Mouse (Mus musculus) CH12.LX (cell line): ENCODE results near the gene Ulk4. TPM values are rescaled to one million over a fixed set of nuclear protein-coding genes. Genes with fewer than 3 reads are reported as not detected.
"Not testable (repeated sequence)": the region's sequence is repeated elsewhere in the genome, so short reads cannot be mapped to it uniquely, and the experiment has no call there.

Experiments
- DNase-seq: peaks from one replicate; pipeline ENCODE4 v3.0.0-alpha.2; 2013; ENCODE audit errors: extremely low read depth
- H3K27ac ChIP-seq: 2 replicates; pipeline ENCODE4 v1.5.1; 2012; ENCODE audit warnings: low read depth, mild to moderate bottlenecking, control low read depth, moderate library complexity; ENCODE audit not compliant: insufficient read depth
- H3K27me3 ChIP-seq: replicated peaks from 2 replicates; pipeline ENCODE3; 2012; ENCODE audit warnings: inconsistent platforms
- H3K36me3 ChIP-seq, 2 experiments: replicated peaks in 1 of 2; 2 replicates each; pipeline versions ENCODE3 to v1.6.1; 2012; ENCODE audit warnings: inconsistent platforms in 1 of 2, low read length in 1 of 2, mild to moderate bottlenecking in 1 of 2, mixed read lengths in 1 of 2, moderate library complexity in 1 of 2; ENCODE audit not compliant: control insufficient read depth in 1 of 2, insufficient read depth in 1 of 2
- H3K4me1 ChIP-seq, 2 experiments: 2 replicates each; pipeline ENCODE4 v1.6.1; 2012; ENCODE audit warnings: inconsistent platforms in 1 of 2, moderate library complexity in 1 of 2; ENCODE audit not compliant: insufficient read depth in 2 of 2, control insufficient read depth in 1 of 2
- H3K4me2 ChIP-seq: 2 replicates; pipeline ENCODE4 v1.6.1; 2012; ENCODE audit warnings: low read depth, mild to moderate bottlenecking, control low read depth; ENCODE audit not compliant: poor library complexity, insufficient read depth, severe bottlenecking
- H3K4me3 ChIP-seq, 3 experiments: fragments of 150-350 bp in 1 of 3; sonication (generic) in 1 of 3; replicated peaks in 1 of 3; 2 replicates each; pipeline versions ENCODE3 to v1.5.1; 2011 to 2012; ENCODE audit warnings: low read depth in 2 of 3, low read length in 2 of 3, mild to moderate bottlenecking in 2 of 3, moderate library complexity in 2 of 3, control low read depth in 1 of 3, improper control_type of control experiment in 1 of 3, inconsistent platforms in 1 of 3, mixed read lengths in 1 of 3; ENCODE audit not compliant: poor library complexity in 1 of 3
- H3K79me2 ChIP-seq: replicated peaks from 2 replicates; pipeline ENCODE4 v1.6.1; 2012; ENCODE audit warnings: mild to moderate bottlenecking, moderate library complexity; ENCODE audit not compliant: control insufficient read depth, poor library complexity, insufficient read depth, severe bottlenecking; ENCODE audit errors: extremely low read depth
- H3K9ac ChIP-seq: 2 replicates; pipeline ENCODE4 v1.6.1; 2012; ENCODE audit warnings: low read depth, mild to moderate bottlenecking, control low read depth, moderate library complexity; ENCODE audit not compliant: insufficient read depth
- H3K9me3 ChIP-seq: replicated peaks from 2 replicates; pipeline ENCODE3; 2012; ENCODE audit warnings: low read length, inconsistent platforms, mixed read lengths
- CHD2 ChIP-seq: IDR thresholded peaks from 2 replicates; pipeline ENCODE4 v1.6.1; 2011; ENCODE audit warnings: low read length, improper control_type of control experiment
- CTCF ChIP-seq, 2 experiments: IDR thresholded peaks in 1 of 2; conservative IDR thresholded peaks in 1 of 2; 2 replicates each; pipeline ENCODE4 v1.5.1; 2011 to 2012; ENCODE audit warnings: low read depth in 2 of 2, low read length in 2 of 2, improper control_type of control experiment in 1 of 2, inconsistent platforms in 1 of 2, mild to moderate bottlenecking in 1 of 2, moderate library complexity in 1 of 2
- E2F4 ChIP-seq: IDR thresholded peaks from 2 replicates; pipeline ENCODE4 v1.6.1; 2011; ENCODE audit warnings: low read depth, low read length, improper control_type of control experiment; ENCODE audit not compliant: insufficient replicate concordance
- ELF1 ChIP-seq: IDR thresholded peaks from 2 replicates; pipeline ENCODE4 v1.6.1; 2014; ENCODE audit warnings: low read depth, mild to moderate bottlenecking, inconsistent platforms, low read length, improper control_type of control experiment
- JUND ChIP-seq: conservative IDR thresholded peaks from 2 replicates; pipeline ENCODE4 v1.6.1; 2011; ENCODE audit warnings: low read depth, low read length, improper control_type of control experiment
- KAT2A ChIP-seq: IDR thresholded peaks from 2 replicates; pipeline ENCODE4 v1.6.1; 2012; ENCODE audit warnings: low read length, improper control_type of control experiment, inconsistent platforms; ENCODE audit not compliant: insufficient replicate concordance
- MXI1 ChIP-seq: IDR thresholded peaks from 2 replicates; pipeline ENCODE4 v1.6.1; 2011; ENCODE audit warnings: mild to moderate bottlenecking, low read depth, low read length, improper control_type of control experiment
- PAX5 ChIP-seq: IDR thresholded peaks from 2 replicates; pipeline ENCODE4 v1.6.1; 2012; ENCODE audit warnings: low read length, inconsistent platforms, mixed read lengths
- POLR2A ChIP-seq: IDR thresholded peaks from 2 replicates; pipeline ENCODE4 v1.6.1; 2011; ENCODE audit warnings: low read depth, mild to moderate bottlenecking, improper control_type of control experiment, low read length
- RAD21 ChIP-seq: IDR thresholded peaks from 2 replicates; pipeline ENCODE4 v1.6.1; 2011; ENCODE audit warnings: low read depth, mild to moderate bottlenecking, low read length, improper control_type of control experiment, moderate library complexity
- SIN3A ChIP-seq: IDR thresholded peaks from 2 replicates; pipeline ENCODE4 v1.6.1; 2012; ENCODE audit warnings: low read length, improper control_type of control experiment, inconsistent platforms
- TBP ChIP-seq: conservative IDR thresholded peaks from 2 replicates; pipeline ENCODE4 v1.6.1; 2011; ENCODE audit warnings: low read depth, low read length, improper control_type of control experiment
- ZC3H11A ChIP-seq: IDR thresholded peaks from 2 replicates; pipeline ENCODE4 v1.6.1; 2012; ENCODE audit warnings: low read depth, mild to moderate bottlenecking, inconsistent platforms, low read length, improper control_type of control experiment
- ZKSCAN1 ChIP-seq: IDR thresholded peaks from 2 replicates; pipeline ENCODE4 v1.6.1; 2012; ENCODE audit warnings: low read depth, inconsistent platforms, low read length, improper control_type of control experiment, borderline replicate concordance
- dilution Hi-C: fragments of 300-500 bp; cut with MboI; formaldehyde crosslinking; loops from 2 replicates; pipeline ENCODE4 v1.14.3; 2020; ENCODE audit warnings: low sequenced_read_pairs; ENCODE audit not compliant: extremely low pct_unique_long_range_greater_than_20kb, extremely low pct_ligation_motif_present
- in situ Hi-C: fragments of 300-500 bp; cut with MboI; formaldehyde crosslinking; loops from 3 replicates; pipeline ENCODE4 v1.14.3; 2019; ENCODE audit warnings: low sequenced_read_pairs, low pct_ligation_motif_present, low pct_unique_long_range_greater_than_20kb, mixed read lengths
- polyA plus RNA-seq: library from polyadenylated mRNA; unstranded; fragments of >175 nt; gene quantifications from 2 replicates; pipeline ENCODE4 v1.2.1, GENCODE M21; 2012; ENCODE audit warnings: low read depth; ENCODE audit not compliant: insufficient read length
- total RNA-seq, 2 experiments: library from RNA; depleted of rRNA; stranded (reverse); fragments of 300-350 nt in 1 of 2; fragments of >200 nt in 1 of 2; gene quantifications; 2 replicates each; pipeline ENCODE4 v1.2.3; 2012 to 2014

Ulk4 gene
- total and polyA plus RNA-seq, 3 experiments: 1.6 to 25.8 (median 18.5) TPM

GRCm38 (mm10) chr9:121056036-121056435, 221.0 kb downstream of the Ulk4 start:
- dilution Hi-C loops (no loop called here), in situ Hi-C loops (no loop called here)
- no peak for TF ChIP-seq ELF1
- no peak for TF ChIP-seq SIN3A
- no peak for TF ChIP-seq MXI1
- no peak for TF ChIP-seq E2F4
- peak; percentile 27; the same call in 1 of the 2 replicates for TF ChIP-seq CHD2
- no peak for TF ChIP-seq PAX5
- TF ChIP-seq ZKSCAN1: no peak
- no peak for TF ChIP-seq POLR2A
- no peak for TF ChIP-seq RAD21
- Histone ChIP-seq H3K9ac (no peak overlapping the region), H3K27me3 (no peaks in the 10 kb centered on the region), H3K9me3 (no peaks in the 10 kb centered on the region), H3K79me2 (no peaks in the 10 kb centered on the region), H3K36me3 (peaks cover 0 to 14% of the 10 kb centered on the region in 2 experiments), H3K4me1 (peaks cover 2 to 15% of the 10 kb centered on the region in 2 experiments; a peak in 3 of 4 replicates), H3K4me2 (no peak overlapping the region), H3K4me3 (no peak overlapping the region), H3K27ac (no peak overlapping the region)
- no peak for DNase-seq

- H3K27me3 ChIP-seq, H3K27ac ChIP-seq, H3K4me1 ChIP-seq, dilution Hi-C loops, H3K79me2 ChIP-seq, H3K4me3 ChIP-seq, in situ Hi-C loops, H3K9me3 ChIP-seq, H3K9ac ChIP-seq, DNase-seq, H3K4me2 ChIP-seq: not testable (repeated sequence)
- H3K36me3 ChIP-seq: peaks cover 0 to 20% of the 10 kb centered on the region in 2 experiments
Measured at GRCm38 (mm10) chr9:121045657-121046056, 231.3 kb downstream of the Ulk4 start.

GRCm38 (mm10) chr9:121044471-121045206, 232.4 kb downstream of the Ulk4 start:
- H3K4me3 ChIP-seq: no peak overlapping the region
- no peak overlapping the region for H3K9ac ChIP-seq
- no peaks in the 10 kb centered on the region for H3K79me2 ChIP-seq
- no peak for DNase-seq
- peaks cover 0 to 3% of the 10 kb centered on the region in 2 experiments; a peak in 1 of 4 replicates for H3K4me1 ChIP-seq
- in situ Hi-C loops (no loop called here), dilution Hi-C loops (no loop called here)
- no peaks in the 10 kb centered on the region for H3K9me3 ChIP-seq
- H3K27me3 ChIP-seq: no peaks in the 10 kb centered on the region
- no peak overlapping the region for H3K27ac ChIP-seq
- peaks cover 0 to 20% of the 10 kb centered on the region in 2 experiments for H3K36me3 ChIP-seq
- no peak for TF ChIP-seq TBP
- TF ChIP-seq ZKSCAN1: no peak
- no peak for TF ChIP-seq JUND
- TF ChIP-seq CHD2: no peak
- TF ChIP-seq ZC3H11A: no peak
- TF ChIP-seq KAT2A: no peak
- TF ChIP-seq SIN3A: no peak
- no peak for TF ChIP-seq CTCF (conservative IDR thresholded peaks at IDR 0.05 in 1 of 2, IDR thresholded peaks at IDR 0.05 in 1 of 2; ENCODE audit: low read depth in 2 of 2, low read length in 2 of 2)
- no peak overlapping the region for H3K4me2 ChIP-seq
